Mouse (Mus musculus): ENCODE measurements around the gene Zfp790. TPM values are rescaled to one million over a fixed set of nuclear protein-coding genes. Genes with fewer than 3 reads are reported as not detected.
"Not testable (repeated sequence)": the region's sequence is repeated elsewhere in the genome, so short reads cannot be mapped to it uniquely, and the experiment has no call there.

Gene Zfp790
- polyA plus RNA-seq, 1 experiment from 2014 or later: 2.9 TPM

- H3K4me2 ChIP-seq: no peak overlapping the region
- H3K4me3 ChIP-seq (replicated peaks): no peak overlapping the region
- no peaks in the 10 kb centered on the region for H3K9me3 ChIP-seq (replicated peaks)
- no peaks in the 10 kb centered on the region for H3K27me3 ChIP-seq
- 68% methylated on average over 1 of the region's 1 CpGs for WGBS (ENCODE audit: insufficient replicate concordance)
- H3K9ac ChIP-seq: no peak overlapping the region
- H3K4me1 ChIP-seq (replicated peaks): no peaks in the 10 kb centered on the region
- ATAC-seq (ENCODE audit: insufficient read depth): no peak
- H3K27ac ChIP-seq (replicated peaks): no peak overlapping the region
- H3K36me3 ChIP-seq (replicated peaks): 0 out of 2 replicates have a peak, but pooled peaks cover 12% of the 10 kb centered on the region
These were observed 26.2 kb downstream of the Zfp790 start for GRCm38 (mm10) chr7:29842105-29842504.

DNA sequence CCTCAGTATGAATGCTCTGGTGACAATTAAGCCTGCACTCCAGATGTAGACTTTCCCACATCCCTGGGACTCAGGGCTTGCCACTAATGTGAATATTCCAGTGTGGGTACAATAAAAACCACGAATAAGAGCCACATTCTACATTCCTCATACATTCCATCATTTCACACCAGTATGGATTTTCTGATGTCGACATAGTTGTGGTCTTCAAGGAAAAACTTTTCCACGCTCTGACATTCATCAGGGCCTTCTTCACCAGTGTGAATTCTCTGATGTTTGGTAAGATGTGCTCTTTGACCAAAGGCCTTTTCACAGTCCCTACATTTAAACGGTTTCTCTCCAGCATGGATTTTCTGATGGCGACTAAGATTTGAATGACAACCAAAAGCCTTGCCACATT is 28.7 kb downstream of the Zfp790 start:
- no peak overlapping the region for H3K4me3 ChIP-seq (replicated peaks)
- H3K4me1 ChIP-seq (replicated peaks): no peaks in the 10 kb centered on the region
- no peak for ATAC-seq (ENCODE audit: insufficient read depth)
- H3K27ac ChIP-seq (replicated peaks): no peak overlapping the region
- H3K27me3 ChIP-seq: no peaks in the 10 kb centered on the region
- 0 out of 2 replicates have a peak, but pooled peaks cover 12% of the 10 kb centered on the region for H3K36me3 ChIP-seq (replicated peaks)
- H3K9ac ChIP-seq: no peak overlapping the region
- H3K4me2 ChIP-seq: no peak overlapping the region
- no peaks in the 10 kb centered on the region for H3K9me3 ChIP-seq (replicated peaks)
- 70% methylated on average over 5 of the region's 5 CpGs for WGBS (ENCODE audit: insufficient replicate concordance)

GRCm38 (mm10) chr7:29852831-29853218 is 36.9 kb downstream of the Zfp790 start:
- Histone ChIP-seq H3K4me1 (replicated peaks) (peaks cover 12% of the 10 kb centered on the region), H3K27ac (replicated peaks) (no peak overlapping the region), H3K9ac (peak overlapping the region; percentile 43; the same call in 1 of the 2 replicates), H3K27me3 (no peaks in the 10 kb centered on the region), H3K9me3 (replicated peaks) (no peaks in the 10 kb centered on the region), H3K36me3 (replicated peaks) (no peaks in the 10 kb centered on the region), H3K4me3 (replicated peaks) (peak overlapping the region; percentile 67), H3K4me2 (peak overlapping the region; percentile 88)
- 44% methylated on average over 9 of the region's 9 CpGs for WGBS (ENCODE audit: insufficient replicate concordance)
- no peak for ATAC-seq (ENCODE audit: insufficient read depth)

DNA sequence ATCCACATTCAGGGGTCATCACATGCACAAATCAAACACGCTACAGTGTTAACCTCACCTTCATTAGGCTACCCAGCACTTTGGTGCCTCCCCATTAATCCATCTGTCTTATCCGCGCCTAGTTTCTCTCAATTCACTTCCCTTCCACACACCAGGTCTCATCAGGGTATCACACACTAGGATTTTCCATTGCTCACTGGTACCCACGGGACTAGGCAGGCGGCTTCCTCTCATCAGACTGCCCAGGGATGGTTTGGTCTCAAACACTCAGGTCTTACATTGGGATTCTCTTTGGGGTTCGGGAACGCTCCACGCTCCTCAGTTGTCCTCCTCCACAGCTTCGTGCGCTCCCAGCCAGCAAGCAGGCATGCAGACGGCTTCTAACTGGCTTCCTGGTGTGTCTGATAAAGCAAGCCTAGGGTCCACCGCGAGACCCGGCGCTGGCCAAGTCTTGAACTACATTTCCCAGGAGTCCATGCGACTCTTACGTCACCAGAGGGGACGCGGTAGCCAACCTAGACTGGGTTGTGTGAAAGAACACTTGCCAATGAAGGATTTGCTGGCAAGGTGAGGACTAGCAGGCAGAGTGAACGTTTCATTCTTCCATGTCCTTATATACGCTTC is 37.4 kb downstream of the Zfp790 start, which contains the start of gene Zfp940:
Zfp940 (minus strand) TSS at position 451 of the 624 bp plus-strand sequence.
- ATAC-seq (ENCODE audit: insufficient read depth): peak; percentile 85
- Histone ChIP-seq H3K4me2 (peak within 1 kb of the TSS; percentile 88), H3K9ac (peak within 1 kb of the TSS; percentile 43), H3K4me3 (replicated peaks) (peak within 1 kb of the TSS; percentile 67), H3K9me3 (replicated peaks) (no peaks in the 10 kb centered on the region), H3K36me3 (replicated peaks) (no peaks in the 10 kb centered on the region), H3K27ac (replicated peaks) (no peak within 1 kb of the TSS), H3K27me3 (no peaks in the 10 kb centered on the region), H3K4me1 (replicated peaks) (peaks cover 12% of the 10 kb centered on the region)
- WGBS (ENCODE audit: insufficient replicate concordance): 2% methylated on average over 21 of the region's 21 CpGs

DNA sequence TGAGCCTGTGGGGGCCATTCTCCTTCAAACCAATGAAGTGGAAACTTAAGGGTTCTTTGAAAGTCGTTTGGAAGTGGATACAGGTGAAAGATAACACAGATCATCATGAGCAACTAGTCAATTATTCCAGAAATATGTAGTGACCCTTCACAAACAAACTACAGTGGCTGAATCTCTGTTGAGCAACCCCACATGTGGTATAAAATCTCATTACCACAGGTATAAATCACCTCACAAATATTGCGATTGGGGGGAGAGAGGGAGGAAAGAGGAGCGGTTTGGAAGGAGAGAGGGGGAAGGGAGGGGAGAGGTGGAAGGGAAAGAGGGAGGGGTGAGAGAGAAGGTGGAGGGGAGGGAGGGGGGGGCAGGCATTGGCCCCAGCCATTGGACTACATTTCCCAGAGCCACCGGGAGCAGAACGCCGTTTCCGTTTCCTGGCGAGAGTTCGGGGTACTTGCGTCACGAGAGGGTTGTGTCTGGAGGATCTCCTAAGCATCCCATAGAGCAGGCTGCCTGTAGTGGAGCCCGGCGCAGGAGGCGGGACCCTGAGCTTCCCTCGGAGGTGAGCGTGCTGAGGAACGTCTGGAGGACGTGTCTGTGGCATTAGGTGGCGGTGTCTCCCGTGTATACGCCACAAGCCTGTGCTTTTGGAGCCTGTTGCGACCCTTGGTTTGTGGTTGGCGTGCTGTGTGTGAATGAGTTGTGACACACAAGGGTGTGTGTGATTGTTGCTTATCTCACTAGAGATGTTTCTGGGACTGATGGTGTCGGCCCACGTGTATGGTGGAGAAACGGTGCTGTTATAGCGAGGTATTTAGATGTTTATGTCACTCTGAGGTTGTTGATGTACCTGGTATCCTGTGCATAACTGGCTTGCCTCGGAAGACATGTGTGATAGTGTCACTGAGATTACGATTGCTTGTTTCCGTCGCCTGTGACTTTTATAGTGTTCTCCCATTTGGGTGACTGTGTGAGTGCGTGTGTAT is 43.9 kb downstream of the Zfp790 start, which contains the start of gene Zfp420:
Zfp420 (plus strand) TSS at position 448 of the 986 bp plus-strand sequence.
- Histone ChIP-seq H3K27ac (replicated peaks) (no peak within 1 kb of the TSS), H3K36me3 (replicated peaks) (no peaks in the 10 kb centered on the region), H3K4me1 (replicated peaks) (peaks cover 13% of the 10 kb centered on the region), H3K27me3 (no peaks in the 10 kb centered on the region), H3K4me2 (peak within 1 kb of the TSS; percentile 80), H3K4me3 (replicated peaks) (peak within 1 kb of the TSS; percentile 62), H3K9ac (peak within 1 kb of the TSS; percentile 49), H3K9me3 (replicated peaks) (no peaks in the 10 kb centered on the region)
- 5% methylated on average over 32 of the region's 32 CpGs for WGBS (ENCODE audit: insufficient replicate concordance)
- peak; percentile 92 for ATAC-seq (ENCODE audit: insufficient read depth)

- WGBS (ENCODE audit: insufficient replicate concordance): 82% methylated on average over 7 of the region's 7 CpGs
- no peak overlapping the region for H3K9ac ChIP-seq
- H3K27me3 ChIP-seq: no peaks in the 10 kb centered on the region
- no peak overlapping the region for H3K4me3 ChIP-seq (replicated peaks)
- no peak for ATAC-seq (ENCODE audit: insufficient read depth)
- no peak overlapping the region for H3K4me2 ChIP-seq
- no peaks in the 10 kb centered on the region for H3K9me3 ChIP-seq (replicated peaks)
- H3K27ac ChIP-seq (replicated peaks): no peak overlapping the region
- H3K4me1 ChIP-seq (replicated peaks): peaks cover 13% of the 10 kb centered on the region
- H3K36me3 ChIP-seq (replicated peaks): no peaks in the 10 kb centered on the region
These were observed 45.7 kb downstream of the Zfp790 start for GRCm38 (mm10) chr7:29861660-29862059.

- Histone ChIP-seq H3K27me3 (no peaks in the 10 kb centered on the region), H3K36me3 (replicated peaks) (peaks cover 18% of the 10 kb centered on the region), H3K4me3 (replicated peaks) (no peak overlapping the region), H3K4me2 (no peak overlapping the region), H3K9me3 (replicated peaks) (peaks cover 4% of the 10 kb centered on the region; the same call in 1 of the 2 replicates), H3K9ac (no peak overlapping the region), H3K27ac (replicated peaks) (no peak overlapping the region), H3K4me1 (replicated peaks) (no peaks in the 10 kb centered on the region)
- WGBS (ENCODE audit: insufficient replicate concordance): 78% methylated on average over 10 of the region's 10 CpGs
- ATAC-seq (ENCODE audit: insufficient read depth): no peak
These were observed 58.3 kb downstream of the Zfp790 start for GRCm38 (mm10) chr7:29874256-29874655.

DNA sequence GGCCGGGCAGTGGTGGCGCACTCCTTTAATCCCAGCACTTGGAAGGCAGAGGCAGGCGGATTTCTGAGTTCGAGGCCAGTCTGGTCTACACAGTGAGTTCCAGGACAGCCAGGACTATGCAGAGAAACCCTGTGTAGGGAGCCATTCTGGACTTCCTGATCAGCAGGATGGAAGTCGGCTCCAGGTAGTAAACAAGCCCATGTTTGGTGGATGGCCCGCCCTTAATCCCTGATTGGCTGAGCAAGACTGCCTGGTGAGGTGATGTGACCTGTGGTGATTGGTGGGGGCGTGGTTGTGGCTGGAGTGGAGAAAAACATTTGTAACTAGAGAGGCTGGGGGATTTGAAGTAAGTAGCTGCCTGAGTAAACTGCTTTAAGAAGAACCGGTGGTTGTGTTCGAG is 61.6 kb downstream of the Zfp790 start:
- H3K4me1 ChIP-seq (replicated peaks); H3K27ac ChIP-seq (replicated peaks); H3K4me2 ChIP-seq; ATAC-seq (ENCODE audit: insufficient read depth); H3K9me3 ChIP-seq (replicated peaks); H3K4me3 ChIP-seq (replicated peaks); H3K9ac ChIP-seq; H3K27me3 ChIP-seq: not testable (repeated sequence)
- peaks cover 18% of the 10 kb centered on the region for H3K36me3 ChIP-seq (replicated peaks)
- 72% methylated on average over 9 of the region's 9 CpGs for WGBS (ENCODE audit: insufficient replicate concordance)

DNA sequence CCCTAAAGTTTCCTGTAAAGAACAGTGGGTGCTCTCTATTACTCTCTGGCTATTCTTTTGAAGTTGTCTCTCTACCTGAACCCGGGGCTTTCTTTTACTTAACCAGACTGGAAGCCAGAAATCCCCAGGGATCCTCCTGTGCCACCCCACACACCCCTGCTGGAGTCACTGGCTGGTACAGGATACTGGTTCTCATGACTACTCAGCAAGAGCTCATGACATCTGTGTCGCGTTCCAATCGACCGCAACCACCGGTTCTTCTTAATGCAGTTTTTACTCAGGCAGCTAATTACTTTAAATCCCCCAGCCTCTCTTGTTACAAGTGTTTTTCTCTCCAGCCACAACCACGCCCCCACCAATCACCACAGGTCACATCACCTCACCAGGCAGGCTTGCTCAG is 64.1 kb downstream of the Zfp790 start:
- no peak overlapping the region for H3K9ac ChIP-seq
- ATAC-seq (ENCODE audit: insufficient read depth): no peak
- peaks cover 7% of the 10 kb centered on the region for H3K9me3 ChIP-seq (replicated peaks)
- no peak overlapping the region for H3K27ac ChIP-seq (replicated peaks)
- H3K4me2 ChIP-seq: no peak overlapping the region
- H3K4me1 ChIP-seq (replicated peaks): no peaks in the 10 kb centered on the region
- WGBS (ENCODE audit: insufficient replicate concordance): 67% methylated on average over 7 of the region's 7 CpGs
- no peaks in the 10 kb centered on the region for H3K27me3 ChIP-seq
- peaks cover 8% of the 10 kb centered on the region for H3K36me3 ChIP-seq (replicated peaks)
- no peak overlapping the region for H3K4me3 ChIP-seq (replicated peaks)

Data from liver, embryonic 15.5 days (tissue).